Mouse (Mus musculus): ENCODE data around the gene R3hdml.

Gene R3hdml

GRCm38 (mm10) chr2:163538410-163538809 lies 46.3 kb downstream of the R3hdml start:
- DNase-seq (ENCODE audit: inconsistent age in 2 of 2, low spot score in 1 of 2) = no peak

GRCm38 (mm10) chr2:163539321-163540040 lies 47.4 kb downstream of the R3hdml start:
- DNase-seq (ENCODE audit: inconsistent age in 2 of 2, low spot score in 1 of 2) = no peak

GRCm38 (mm10) chr2:163540231-163541117 lies 48.4 kb downstream of the R3hdml start:
- no peak for DNase-seq (ENCODE audit: inconsistent age in 2 of 2, low spot score in 1 of 2)

GRCm38 (mm10) chr2:163541568-163542182 lies 49.6 kb downstream of the R3hdml start:
- no peak for DNase-seq (ENCODE audit: inconsistent age in 2 of 2, low spot score in 1 of 2)

GRCm38 (mm10) chr2:163542674-163543073 lies 50.6 kb downstream of the R3hdml start:
- no peak for DNase-seq (ENCODE audit: inconsistent age in 2 of 2, low spot score in 1 of 2)

GRCm38 (mm10) chr2:163546623-163547318 lies 54.7 kb downstream of the R3hdml start:
- DNase-seq (ENCODE audit: inconsistent age in 2 of 2, low spot score in 1 of 2) = no peak

GRCm38 (mm10) chr2:163548822-163549221 lies 56.7 kb downstream of the R3hdml start:
- DNase-seq (ENCODE audit: inconsistent age in 2 of 2, low spot score in 1 of 2) = no peak

GRCm38 (mm10) chr2:163549786-163550185 lies 57.7 kb downstream of the R3hdml start:
- DNase-seq (ENCODE audit: inconsistent age in 2 of 2, low spot score in 1 of 2) = no peak
